Mouse (Mus musculus): ENCODE data around the gene Tbc1d24.

GRCm38 (mm10) chr17:24224741-24225140 is 19.4 kb upstream of the Tbc1d24 start:
- no peak for TF ChIP-seq CTCF (IDR thresholded peaks at IDR 0.05; ENCODE audit: control insufficient read depth, insufficient read depth, insufficient read length)
- no peak for TF ChIP-seq MYOD1 (IDR thresholded peaks at IDR 0.05; ENCODE audit: control insufficient read depth, insufficient read length, low read depth)
- no peak for TF ChIP-seq MAX (IDR thresholded peaks at IDR 0.05)
- no peak for TF ChIP-seq CEBPB (IDR thresholded peaks at IDR 0.05; ENCODE audit: low read depth)
- TF ChIP-seq USF1 (IDR thresholded peaks at IDR 0.05; ENCODE audit: low read depth): no peak

Data from C2C12 (cell line).